Mouse (Mus musculus) liver, embryonic 16.5 days (tissue): ENCODE data around the gene Atp2b1. TPM values are rescaled to one million over a fixed set of nuclear protein-coding genes. Genes with fewer than 3 reads are reported as not detected.
"Not testable (repeated sequence)": the region's sequence is repeated elsewhere in the genome, so short reads cannot be mapped to it uniquely, and the experiment has no call there.

Experiments
- ATAC-seq: fragments of 200-750 bp; cut with Nextera tagmentation; 2 replicates; pipeline ENCODE4 v1.8.0; 2017; ENCODE audit warnings: low read depth, mild to moderate bottlenecking, moderate number of reproducible peaks, moderate library complexity
- H3K27ac ChIP-seq: fragments of 300-500 bp; sonication (generic); 2 replicates; pipeline ENCODE4 v1.5.1; 2014; ENCODE audit warnings: mild to moderate bottlenecking, low read length
- H3K27me3 ChIP-seq: fragments of 300-500 bp; sonication (generic); 2 replicates; pipeline ENCODE4 v1.6.1; 2014; ENCODE audit warnings: low read depth, low read length, mixed read lengths; ENCODE audit not compliant: control insufficient read depth, insufficient read depth
- H3K36me3 ChIP-seq: fragments of 300-500 bp; sonication (generic); 2 replicates; pipeline ENCODE4 v1.6.1; 2014; ENCODE audit warnings: mild to moderate bottlenecking; ENCODE audit not compliant: control insufficient read depth, insufficient read depth
- H3K4me1 ChIP-seq: fragments of 300-500 bp; sonication (generic); 2 replicates; pipeline ENCODE4 v1.6.1; 2014; ENCODE audit warnings: low read depth, low read length, mixed read lengths; ENCODE audit not compliant: control insufficient read depth
- H3K4me2 ChIP-seq: fragments of 300-500 bp; sonication (generic); 2 replicates; pipeline ENCODE4 v1.6.1; 2014; ENCODE audit warnings: low read depth, low read length, mixed read lengths
- H3K4me3 ChIP-seq: fragments of 300-500 bp; sonication (generic); 2 replicates; pipeline ENCODE4 v1.5.1; 2014; ENCODE audit warnings: low read depth, mild to moderate bottlenecking, low read length
- H3K9ac ChIP-seq: fragments of 300-500 bp; sonication (generic); 2 replicates; pipeline ENCODE4 v1.6.1; 2014; ENCODE audit warnings: low read depth, low read length
- H3K9me3 ChIP-seq: fragments of 300-500 bp; sonication (generic); replicated peaks from 2 replicates; pipeline ENCODE4 v1.6.1; 2016; ENCODE audit warnings: low read length; ENCODE audit not compliant: control insufficient read depth
- WGBS: fragments of 180-500 bp; shearing (Covaris S2); extraction: QIAGEN DNeasy Blood & Tissue Kit; methylation state at CpG from one replicate; pipeline ENCODE4 v1.1.7; 2014; ENCODE audit not compliant: insufficient replicate concordance; 5-methylcytosine and 5-hydroxymethylcytosine counted together
- polyA plus RNA-seq: library from polyadenylated mRNA; unstranded; fragments of >200 nt; fragmentation: Nextera tagmentation; extraction: Ambion mirVana; gene quantifications from 2 replicates; pipeline ENCODE4 v1.2.1, GENCODE M21; 2015

Gene Atp2b1
- polyA plus RNA-seq, 1 experiment from 2014 or later = 29.0 TPM

GRCm38 (mm10) chr10:98979951-98980350, 65.7 kb downstream of the Atp2b1 start:
- WGBS = 72% methylated on average over 8 of the region's 8 CpGs
- Histone ChIP-seq H3K4me2 (no peak overlapping the region), H3K4me3 (no peak overlapping the region), H3K27me3 (no peaks in the 10 kb centered on the region), H3K9me3 (no peaks in the 10 kb centered on the region), H3K27ac (no peak overlapping the region), H3K4me1 (no peaks in the 10 kb centered on the region; the same call in none of the 2 replicates), H3K9ac (no peak overlapping the region), H3K36me3 (no peaks in the 10 kb centered on the region)
- ATAC-seq = no peak

GRCm38 (mm10) chr10:98991964-98992363, 77.8 kb downstream of the Atp2b1 start:
- Histone ChIP-seq H3K36me3 (peaks cover 10% of the 10 kb centered on the region), H3K27me3 (no peaks in the 10 kb centered on the region), H3K4me1 (no peaks in the 10 kb centered on the region), H3K4me3 (no peak overlapping the region), H3K9ac (no peak overlapping the region), H3K27ac (no peak overlapping the region), H3K9me3 (no peaks in the 10 kb centered on the region), H3K4me2 (no peak overlapping the region)
- no peak for ATAC-seq
- WGBS = 74% methylated on average over 3 of the region's 3 CpGs

GRCm38 (mm10) chr10:98993186-98993585, 79.0 kb downstream of the Atp2b1 start:
- H3K27me3 ChIP-seq = no peaks in the 10 kb centered on the region
- H3K4me3 ChIP-seq = no peak overlapping the region
- peaks cover 5% of the 10 kb centered on the region for H3K36me3 ChIP-seq
- H3K27ac ChIP-seq = no peak overlapping the region
- no peak for ATAC-seq
- H3K4me2 ChIP-seq = no peak overlapping the region
- no peak overlapping the region for H3K9ac ChIP-seq
- H3K4me1 ChIP-seq = no peaks in the 10 kb centered on the region
- 80% methylated on average over 8 of the region's 8 CpGs for WGBS
- H3K9me3 ChIP-seq = no peaks in the 10 kb centered on the region

- 84% methylated on average over 6 of the region's 6 CpGs for WGBS
- peaks cover 13% of the 10 kb centered on the region for H3K36me3 ChIP-seq
- H3K27me3 ChIP-seq, H3K27ac ChIP-seq, H3K4me2 ChIP-seq, H3K9ac ChIP-seq, ATAC-seq, H3K4me1 ChIP-seq, H3K9me3 ChIP-seq, H3K4me3 ChIP-seq: not testable (repeated sequence)
Observed at GRCm38 (mm10) chr10:98995016-98995747, 81.0 kb downstream of the Atp2b1 start.

- Histone ChIP-seq H3K36me3 (peaks cover 21% of the 10 kb centered on the region), H3K9me3 (no peaks in the 10 kb centered on the region), H3K27ac (no peak overlapping the region), H3K9ac (no peak overlapping the region), H3K4me2 (no peak overlapping the region), H3K27me3 (no peaks in the 10 kb centered on the region), H3K4me1 (no peaks in the 10 kb centered on the region), H3K4me3 (no peak overlapping the region)
- 82% methylated on average over 3 of the region's 3 CpGs for WGBS
- no peak for ATAC-seq
Observed at GRCm38 (mm10) chr10:99004866-99005265, 90.7 kb downstream of the Atp2b1 start.

GRCm38 (mm10) chr10:99011084-99011483, 96.9 kb downstream of the Atp2b1 start:
- Histone ChIP-seq H3K27ac (no peak overlapping the region), H3K9me3 (no peaks in the 10 kb centered on the region), H3K9ac (no peak overlapping the region), H3K4me2 (no peak overlapping the region), H3K4me1 (no peaks in the 10 kb centered on the region), H3K4me3 (no peak overlapping the region), H3K27me3 (no peaks in the 10 kb centered on the region), H3K36me3 (peaks cover 11% of the 10 kb centered on the region)
- WGBS = 73% methylated on average over 3 of the region's 3 CpGs
- no peak for ATAC-seq

GRCm38 (mm10) chr10:99012086-99012485, 97.9 kb downstream of the Atp2b1 start:
- Histone ChIP-seq H3K4me1 (no peaks in the 10 kb centered on the region), H3K4me3 (no peak overlapping the region), H3K27me3 (no peaks in the 10 kb centered on the region), H3K27ac (no peak overlapping the region), H3K9ac (no peak overlapping the region), H3K9me3 (no peaks in the 10 kb centered on the region), H3K4me2 (no peak overlapping the region), H3K36me3 (peaks cover 16% of the 10 kb centered on the region)
- no peak for ATAC-seq
- 75% methylated on average over 5 of the region's 5 CpGs for WGBS

- H3K4me3 ChIP-seq = no peak overlapping the region
- WGBS = 89% methylated on average over 13 of the region's 13 CpGs
- H3K27ac ChIP-seq = no peak overlapping the region
- peaks cover 16% of the 10 kb centered on the region for H3K36me3 ChIP-seq
- H3K4me2 ChIP-seq = no peak overlapping the region
- H3K9me3 ChIP-seq = no peaks in the 10 kb centered on the region
- ATAC-seq = no peak
- no peaks in the 10 kb centered on the region for H3K4me1 ChIP-seq
- H3K27me3 ChIP-seq = no peaks in the 10 kb centered on the region
- no peak overlapping the region for H3K9ac ChIP-seq
Observed at GRCm38 (mm10) chr10:99014737-99015136, 100.5 kb downstream of the Atp2b1 start.

- no peaks in the 10 kb centered on the region for H3K27me3 ChIP-seq
- H3K27ac ChIP-seq = no peak overlapping the region
- ATAC-seq = no peak
- no peaks in the 10 kb centered on the region for H3K9me3 ChIP-seq
- WGBS = 79% methylated on average over 5 of the region's 5 CpGs
- H3K4me1 ChIP-seq = no peaks in the 10 kb centered on the region
- H3K4me3 ChIP-seq = no peak overlapping the region
- H3K36me3 ChIP-seq = peaks cover 16% of the 10 kb centered on the region
- no peak overlapping the region for H3K4me2 ChIP-seq
- no peak overlapping the region for H3K9ac ChIP-seq
Observed at GRCm38 (mm10) chr10:99016996-99017395, 102.8 kb downstream of the Atp2b1 start.
